8 mouse cellular contexts compared by ENCODE assay signal in genomic region chr8:13288646-13289045, GRCm38 (mm10). TPM values are rescaled to one million over a fixed set of nuclear protein-coding genes. Genes with fewer than 3 reads are reported as not detected.
DNase-seq lines count a peak whose midpoint lies in the region; ATAC-seq lines count a peak whose summit lies in the region.

No protein-coding gene starts in this region.

- no peak for ATAC-seq in lung, embryonic 15.5 days (ENCODE audit: borderline replicate concordance, extremely low read depth, low FRiP score, low TSS enrichment)
- ATAC-seq in embryonic facial prominence, embryonic 11.5 days (replicated peaks; ENCODE audit: insufficient number of reproducible peaks, low FRiP score, low TSS enrichment, low read depth): no peak
- ATAC-seq in kidney, embryonic 15.5 days (replicated peaks; ENCODE audit: low FRiP score): no peak
- ATAC-seq in neural tube, embryonic 15.5 days (ENCODE audit: low FRiP score): no peak

- H3K4me2 ChIP-seq in lung, embryonic 15.5 days: peak overlapping the region; percentile 82
- peak overlapping the region; percentile 60 for H3K4me2 ChIP-seq in embryonic facial prominence, embryonic 11.5 days (ENCODE audit: low read depth, low read length)
- peak overlapping the region; percentile 94 for H3K4me2 ChIP-seq in kidney, embryonic 15.5 days
- peak overlapping the region; percentile 91 for H3K4me2 ChIP-seq in neural tube, embryonic 15.5 days

- WGBS in lung, embryonic 15.5 days: 1% methylated on average over 6 of the region's 6 CpGs
- WGBS in embryonic facial prominence, embryonic 11.5 days: 4% methylated on average over 6 of the region's 6 CpGs
- 2% methylated on average over 6 of the region's 6 CpGs for WGBS in kidney, embryonic 15.5 days
- 4% methylated on average over 6 of the region's 6 CpGs for WGBS in neural tube, embryonic 15.5 days

- DNase-seq in lung, postnatal 14 days: no peak
- DNase-seq in embryonic facial prominence, embryonic 11.5 days (ENCODE audit: low spot score): no peak
- DNase-seq in right cerebral cortex, postnatal 14 days: no peak
- no peak for DNase-seq in left cerebral cortex, adult 11 months (ENCODE audit: low spot score)
- no peak for DNase-seq in retina, postnatal 1 day

- peaks cover 8% of the 10 kb centered on the region for H3K36me3 ChIP-seq in lung, embryonic 15.5 days
- H3K36me3 ChIP-seq in embryonic facial prominence, embryonic 11.5 days (replicated peaks; ENCODE audit: control insufficient read depth, insufficient read depth, low read depth, low read length): no peaks in the 10 kb centered on the region
- peaks cover 19% of the 10 kb centered on the region for H3K36me3 ChIP-seq in kidney, embryonic 15.5 days
- peaks cover 17% of the 10 kb centered on the region for H3K36me3 ChIP-seq in neural tube, embryonic 15.5 days

- peak overlapping the region; percentile 71 for H3K4me3 ChIP-seq in lung, embryonic 15.5 days
- H3K4me3 ChIP-seq in embryonic facial prominence, embryonic 11.5 days (ENCODE audit: low read depth, low read length): peak overlapping the region; percentile 77
- peak overlapping the region; percentile 73 for H3K4me3 ChIP-seq in kidney, embryonic 15.5 days (replicated peaks)
- peak overlapping the region; percentile 96 for H3K4me3 ChIP-seq in neural tube, embryonic 15.5 days (replicated peaks)

- H3K27ac ChIP-seq in lung, embryonic 15.5 days: 0 out of 2 replicates have a peak overlapping the region, but pooled peaks have one; percentile 96
- no peak overlapping the region for H3K27ac ChIP-seq in embryonic facial prominence, embryonic 11.5 days (replicated peaks; ENCODE audit: low read depth, low read length)
- peak overlapping the region; percentile 97 for H3K27ac ChIP-seq in kidney, embryonic 15.5 days
- peak overlapping the region; percentile 92 for H3K27ac ChIP-seq in neural tube, embryonic 15.5 days (replicated peaks)

- H3K9ac ChIP-seq in lung, embryonic 15.5 days: peak overlapping the region; percentile 67
- H3K9ac ChIP-seq in embryonic facial prominence, embryonic 11.5 days (replicated peaks; ENCODE audit: low read length): peak overlapping the region; percentile 73
- H3K9ac ChIP-seq in kidney, embryonic 15.5 days: peak overlapping the region; percentile 75
- H3K9ac ChIP-seq in neural tube, embryonic 15.5 days (replicated peaks): peak overlapping the region; percentile 77

- H3K27me3 ChIP-seq in lung, embryonic 15.5 days: no peaks in the 10 kb centered on the region
- H3K27me3 ChIP-seq in embryonic facial prominence, embryonic 11.5 days (ENCODE audit: control insufficient read depth, insufficient read depth, low read length): no peaks in the 10 kb centered on the region
- no peaks in the 10 kb centered on the region for H3K27me3 ChIP-seq in kidney, embryonic 15.5 days
- no peaks in the 10 kb centered on the region for H3K27me3 ChIP-seq in neural tube, embryonic 15.5 days (replicated peaks)

- H3K9me3 ChIP-seq in lung, embryonic 15.5 days: no peaks in the 10 kb centered on the region
- no peaks in the 10 kb centered on the region for H3K9me3 ChIP-seq in embryonic facial prominence, embryonic 11.5 days (replicated peaks; ENCODE audit: control insufficient read depth, low read length)
- H3K9me3 ChIP-seq in kidney, embryonic 15.5 days (replicated peaks): no peaks in the 10 kb centered on the region
- no peaks in the 10 kb centered on the region for H3K9me3 ChIP-seq in neural tube, embryonic 15.5 days (replicated peaks)

- H3K4me1 ChIP-seq in lung, embryonic 15.5 days: peaks cover 18% of the 10 kb centered on the region
- 0 out of 2 replicates have a peak, but pooled peaks cover 4% of the 10 kb centered on the region for H3K4me1 ChIP-seq in embryonic facial prominence, embryonic 11.5 days (ENCODE audit: control insufficient read depth, insufficient read depth, low read length)
- H3K4me1 ChIP-seq in kidney, embryonic 15.5 days: peaks cover 32% of the 10 kb centered on the region
- peaks cover 30% of the 10 kb centered on the region for H3K4me1 ChIP-seq in neural tube, embryonic 15.5 days

RNA-seq across cellular contexts. Expression of gene Tmco3, which starts 0.7 kb away (rescaled TPM):
- 36.8 and 41.0 TPM in 2 replicates for polyA plus RNA-seq in lung, embryonic 15.5 days (2015; fragmentation: Nextera tagmentation; extraction: Ambion mirVana)
- polyA plus RNA-seq in embryonic facial prominence, embryonic 11.5 days (2014; fragmentation: Nextera tagmentation; extraction: Ambion mirVana): 31.3 and 36.8 TPM in 2 replicates
- polyA plus RNA-seq in kidney, embryonic 15.5 days (2015; fragmentation: Nextera tagmentation; extraction: Ambion mirVana): 41.4 and 45.1 TPM in 2 replicates
- polyA plus RNA-seq in neural tube, embryonic 15.5 days (2015; fragmentation: Nextera tagmentation; extraction: Ambion mirVana): 50.9 and 54.7 TPM in 2 replicates

RNA-seq across cellular contexts. Expression of gene Dcun1d2, which starts 0.7 kb away (rescaled TPM):
- polyA plus RNA-seq in lung, embryonic 15.5 days (2015; fragmentation: Nextera tagmentation; extraction: Ambion mirVana): 22.5 and 23.8 TPM in 2 replicates
- 29.3 and 31.7 TPM in 2 replicates for polyA plus RNA-seq in embryonic facial prominence, embryonic 11.5 days (2014; fragmentation: Nextera tagmentation; extraction: Ambion mirVana)
- 24.6 and 26.0 TPM in 2 replicates for polyA plus RNA-seq in kidney, embryonic 15.5 days (2015; fragmentation: Nextera tagmentation; extraction: Ambion mirVana)
- 32.9 and 36.5 TPM in 2 replicates for polyA plus RNA-seq in neural tube, embryonic 15.5 days (2015; fragmentation: Nextera tagmentation; extraction: Ambion mirVana)

RNA-seq across cellular contexts. Expression of gene Adprhl1, which starts 34.7 kb away (rescaled TPM):
- polyA plus RNA-seq in lung, embryonic 15.5 days (2015; fragmentation: Nextera tagmentation; extraction: Ambion mirVana): 3.4 and 6.0 TPM in 2 replicates
- polyA plus RNA-seq in embryonic facial prominence, embryonic 11.5 days (2014; fragmentation: Nextera tagmentation; extraction: Ambion mirVana): 0.46 and 1.1 TPM in 2 replicates
- 0.48 and 1.4 TPM in 2 replicates for polyA plus RNA-seq in kidney, embryonic 15.5 days (2015; fragmentation: Nextera tagmentation; extraction: Ambion mirVana)
- 1.1 and 1.8 TPM in 2 replicates for polyA plus RNA-seq in neural tube, embryonic 15.5 days (2015; fragmentation: Nextera tagmentation; extraction: Ambion mirVana)

RNA-seq across cellular contexts. Expression of gene Tfdp1, which starts 49.9 kb away (rescaled TPM):
- polyA plus RNA-seq in lung, embryonic 15.5 days (2015; fragmentation: Nextera tagmentation; extraction: Ambion mirVana): 187 TPM in 2 replicates
- polyA plus RNA-seq in embryonic facial prominence, embryonic 11.5 days (2014; fragmentation: Nextera tagmentation; extraction: Ambion mirVana): 207 and 237 TPM in 2 replicates
- 169 and 183 TPM in 2 replicates for polyA plus RNA-seq in kidney, embryonic 15.5 days (2015; fragmentation: Nextera tagmentation; extraction: Ambion mirVana)
- polyA plus RNA-seq in neural tube, embryonic 15.5 days (2015; fragmentation: Nextera tagmentation; extraction: Ambion mirVana): 88.2 and 113 TPM in 2 replicates
